Mouse (Mus musculus) hematopoietic stem cell, adult 5-6 weeks (primary cell): ENCODE results near the gene Naaladl2. TPM values are rescaled to one million over a fixed set of nuclear protein-coding genes. Genes with fewer than 3 reads are reported as not detected.
"Not testable (repeated sequence)": the region's sequence is repeated elsewhere in the genome, so short reads cannot be mapped to it uniquely, and the experiment has no call there.

Experiments
- ATAC-seq, 2 experiments: fragments of 125-278 bp in 1 of 2; replicated peaks in 1 of 2; 2 replicates each; pipeline ENCODE4 v1.8.0; 2016 to 2017; ENCODE audit warnings: inconsistent platforms in 2 of 2, mild to moderate bottlenecking in 2 of 2, moderate number of reproducible peaks in 2 of 2, low read depth in 1 of 2, moderate TSS enrichment in 1 of 2; ENCODE audit not compliant: low FRiP score in 2 of 2, poor library complexity in 2 of 2, severe bottlenecking in 2 of 2, insufficient read depth in 1 of 2, low TSS enrichment in 1 of 2
- total RNA-seq: library from RNA; stranded (forward); fragments of 172-1452, 232-1000 nt; gene quantifications from 2 replicates; pipeline ENCODE4 v1.2.3, GENCODE M21; 2017

The Naaladl2 gene
- total RNA-seq, 1 experiment from 2014 or later, result 0.15 TPM

DNA sequence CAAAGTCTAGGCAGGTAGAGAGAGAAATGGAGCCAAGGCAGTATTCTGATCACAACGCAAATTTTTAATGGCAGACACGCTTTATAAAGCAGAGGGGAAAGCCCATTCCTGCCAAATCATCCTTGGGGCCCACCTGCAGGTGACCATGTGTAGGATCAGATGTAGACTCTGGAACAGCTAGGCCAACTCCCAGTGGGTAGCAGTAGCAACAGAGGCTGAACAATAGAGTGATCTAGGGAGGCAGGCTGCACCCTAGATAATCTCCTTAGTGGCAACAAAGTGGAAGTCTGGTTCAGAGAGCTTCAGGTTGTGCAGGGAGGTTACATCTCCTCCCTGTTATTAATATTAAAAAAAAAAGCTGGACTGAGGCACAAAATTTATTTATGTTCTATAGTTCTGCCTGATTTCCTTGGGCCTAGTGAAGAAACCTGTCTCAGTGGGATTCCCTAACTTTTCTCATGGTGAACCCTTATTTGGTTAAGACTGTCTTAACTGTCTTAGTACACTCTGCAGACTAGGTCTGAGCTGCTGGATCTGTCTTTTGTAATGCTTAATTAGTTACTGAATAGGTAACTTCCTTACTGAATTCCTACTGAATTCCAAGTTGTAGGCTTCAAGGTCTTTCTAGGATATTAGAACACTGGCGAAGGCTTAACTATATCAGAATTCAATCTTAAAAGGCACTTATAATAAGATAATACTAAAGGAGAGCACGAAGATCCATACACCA lies 992.8 kb downstream of the Naaladl2 start:
- ATAC-seq, result not testable (repeated sequence)

GRCm38 (mm10) chr3:24142808-24143207 lies 1001.3 kb downstream of the Naaladl2 start:
- ATAC-seq, result no peak

DNA sequence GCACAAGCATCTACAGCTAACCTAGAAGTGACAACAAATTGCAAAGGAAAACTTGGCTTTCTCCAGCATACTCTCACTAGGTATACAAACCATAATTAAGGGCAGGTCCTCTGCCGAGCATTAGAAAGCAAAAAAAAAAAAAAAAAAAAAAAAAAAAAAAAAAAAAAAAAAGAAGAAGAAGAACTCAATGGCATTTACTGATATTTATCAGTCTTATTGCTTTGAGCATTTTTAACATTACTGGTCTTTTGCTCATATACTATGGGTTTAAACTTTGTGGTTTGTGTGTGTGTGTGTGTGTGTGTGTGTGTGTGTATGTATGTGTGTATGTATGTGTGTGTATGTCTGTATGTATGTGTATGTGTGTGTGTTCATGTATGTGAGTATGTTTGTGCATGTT lies 1006.1 kb downstream of the Naaladl2 start:
- ATAC-seq, result no peak

GRCm38 (mm10) chr3:24126200-24126599 lies 1017.9 kb downstream of the Naaladl2 start:
- ATAC-seq, result no peak

- no peak for ATAC-seq
Measured at GRCm38 (mm10) chr3:24124034-24124433, 1020.0 kb downstream of the Naaladl2 start.

DNA sequence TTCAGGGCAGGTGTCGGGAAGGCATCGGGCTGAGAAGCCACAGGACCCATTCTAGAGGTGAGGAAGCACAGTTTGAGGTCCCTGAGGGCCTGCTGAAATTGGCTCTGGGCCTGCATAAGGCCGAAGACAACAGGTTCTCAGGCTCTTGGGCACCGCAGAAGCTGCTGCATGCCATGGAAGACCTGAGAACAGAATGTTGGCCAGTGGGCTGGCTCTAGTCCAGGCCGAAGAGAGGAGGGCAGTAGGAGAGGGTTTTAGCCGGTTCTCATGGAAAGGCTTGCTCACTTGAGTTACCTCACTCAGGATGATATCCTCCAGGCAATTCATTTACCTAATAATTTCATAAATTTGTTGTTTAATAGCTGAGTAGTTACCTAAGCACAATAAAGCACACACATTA lies 1025.9 kb downstream of the Naaladl2 start:
- no peak for ATAC-seq

GRCm38 (mm10) chr3:24114849-24115248 lies 1029.2 kb downstream of the Naaladl2 start:
- no peak for ATAC-seq

DNA sequence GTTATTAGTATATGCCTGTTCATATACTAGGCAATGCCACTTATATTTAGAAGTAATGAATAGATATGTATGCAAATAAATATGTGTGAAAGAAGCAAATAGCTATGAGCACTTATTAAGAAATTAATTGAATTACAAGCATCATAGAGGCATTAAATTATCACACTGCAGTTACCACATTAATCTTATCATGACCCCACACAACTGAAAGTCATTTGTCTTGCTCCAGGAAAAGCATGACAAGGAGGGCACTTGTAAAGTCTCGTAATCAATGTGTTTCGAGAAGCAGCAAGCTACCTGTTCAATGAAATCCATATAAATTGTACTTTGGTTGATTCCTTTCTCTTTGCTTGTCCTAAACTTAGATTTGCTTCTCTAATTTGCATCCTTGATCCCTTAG lies 1030.7 kb downstream of the Naaladl2 start:
- no peak for ATAC-seq

GRCm38 (mm10) chr3:24106391-24106790 lies 1037.7 kb downstream of the Naaladl2 start:
- no peak for ATAC-seq

GRCm38 (mm10) chr3:24079761-24080160 lies 1064.3 kb downstream of the Naaladl2 start:
- no peak for ATAC-seq

DNA sequence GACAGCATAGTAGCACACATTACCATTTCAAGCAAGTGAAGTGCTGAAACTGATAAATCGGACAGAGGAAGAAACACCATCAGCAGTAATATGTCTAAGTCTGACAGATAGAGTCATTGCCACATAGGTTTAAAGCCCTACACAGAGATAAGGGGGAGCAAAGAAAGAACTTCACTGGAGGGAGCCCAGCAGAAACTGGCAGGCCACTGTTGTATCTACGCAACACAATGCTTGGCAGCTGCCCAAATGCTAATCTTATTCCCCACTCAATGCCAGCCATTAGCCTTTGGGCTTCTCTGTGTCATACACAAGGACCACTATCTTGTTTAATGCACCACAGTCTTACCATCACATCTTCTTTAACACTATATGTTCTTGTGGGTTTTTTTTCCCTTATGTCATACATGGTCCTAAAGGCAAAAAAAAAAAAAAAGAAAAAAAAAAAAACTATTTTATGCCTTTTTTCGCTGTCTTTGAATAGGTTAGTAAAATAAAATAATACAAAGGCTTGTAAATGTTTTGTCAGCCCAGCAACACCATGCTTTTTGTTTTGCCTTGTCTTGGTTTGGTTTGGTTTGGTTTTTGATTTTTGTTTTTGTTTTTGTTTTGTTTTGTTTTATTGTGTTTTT lies 1072.8 kb downstream of the Naaladl2 start:
- no peak for ATAC-seq

DNA sequence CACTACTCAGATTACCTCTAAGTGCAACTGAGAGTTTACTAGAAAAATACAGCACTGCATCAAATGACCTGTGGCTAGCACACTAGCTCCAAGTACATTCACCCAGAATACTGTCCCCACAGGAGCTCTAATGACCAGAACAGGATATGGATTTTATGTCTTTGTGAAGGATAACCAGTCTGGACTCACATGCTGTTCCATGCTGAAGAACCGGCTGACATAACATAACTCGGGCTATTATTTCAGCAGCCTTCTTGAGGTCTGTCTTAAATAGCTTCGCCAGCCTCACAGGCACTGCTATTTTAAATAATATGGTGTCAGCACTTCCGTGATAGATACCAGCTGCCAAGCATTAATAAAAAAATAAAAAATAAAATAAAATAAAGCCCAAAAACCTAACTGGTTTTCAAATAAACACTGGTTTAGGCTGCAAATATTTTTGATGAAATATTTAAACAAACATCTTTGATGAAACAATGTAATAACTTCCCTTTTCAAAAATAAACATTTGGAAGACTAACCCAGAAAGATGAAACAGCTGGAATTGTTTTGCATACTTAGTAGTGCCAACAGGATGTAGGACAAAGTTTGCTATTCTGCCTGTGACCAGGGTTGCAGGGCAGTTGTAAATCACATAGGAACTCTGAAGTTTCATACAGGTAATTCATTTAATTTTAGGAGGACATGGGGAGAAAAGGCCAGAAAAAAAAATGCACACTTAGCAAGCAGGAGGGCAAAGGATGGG lies 1073.5 kb downstream of the Naaladl2 start:
- ATAC-seq, result no peak

DNA sequence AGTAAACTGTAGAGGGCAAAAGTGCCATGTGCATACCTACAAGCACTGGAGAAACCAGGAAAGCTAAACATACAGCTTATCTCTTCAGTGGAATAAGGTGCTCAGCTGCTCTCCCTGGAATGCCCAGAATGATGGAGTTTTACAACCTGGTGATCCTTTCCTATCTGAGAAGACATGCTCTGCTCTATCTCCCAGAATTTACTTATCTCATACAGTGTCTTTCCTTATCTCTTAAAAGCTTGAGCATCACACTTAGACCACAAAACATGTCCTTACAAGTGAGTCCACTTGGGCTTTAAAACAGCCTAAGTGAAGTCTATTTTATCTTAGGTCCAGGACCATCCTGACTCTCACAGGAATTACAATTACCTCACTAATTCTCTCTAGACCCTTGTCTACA lies 1095.8 kb downstream of the Naaladl2 start:
- ATAC-seq, result no peak

- no peak for ATAC-seq
Measured at GRCm38 (mm10) chr3:24001741-24002140, 1142.3 kb downstream of the Naaladl2 start.

DNA sequence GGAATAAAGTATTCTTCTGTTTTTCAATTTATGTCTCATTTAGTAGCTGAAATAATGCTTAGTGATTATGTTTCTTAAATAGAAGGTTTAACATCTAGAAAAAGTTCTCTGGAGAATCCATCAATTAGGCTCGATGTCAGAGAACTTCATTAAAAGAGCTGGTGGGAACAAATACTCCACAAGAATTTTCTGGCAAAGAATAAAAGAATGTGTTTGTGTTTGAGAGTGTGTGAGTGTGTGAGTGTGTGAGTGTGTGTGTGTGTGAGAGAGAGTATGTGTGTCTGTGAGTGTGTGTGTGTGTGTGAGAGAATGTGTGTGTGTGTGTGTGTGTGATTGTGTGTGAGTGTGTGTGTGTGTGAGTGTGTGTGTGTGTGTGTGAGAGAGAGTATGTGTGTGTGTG lies 1170.3 kb downstream of the Naaladl2 start:
- no peak for ATAC-seq

DNA sequence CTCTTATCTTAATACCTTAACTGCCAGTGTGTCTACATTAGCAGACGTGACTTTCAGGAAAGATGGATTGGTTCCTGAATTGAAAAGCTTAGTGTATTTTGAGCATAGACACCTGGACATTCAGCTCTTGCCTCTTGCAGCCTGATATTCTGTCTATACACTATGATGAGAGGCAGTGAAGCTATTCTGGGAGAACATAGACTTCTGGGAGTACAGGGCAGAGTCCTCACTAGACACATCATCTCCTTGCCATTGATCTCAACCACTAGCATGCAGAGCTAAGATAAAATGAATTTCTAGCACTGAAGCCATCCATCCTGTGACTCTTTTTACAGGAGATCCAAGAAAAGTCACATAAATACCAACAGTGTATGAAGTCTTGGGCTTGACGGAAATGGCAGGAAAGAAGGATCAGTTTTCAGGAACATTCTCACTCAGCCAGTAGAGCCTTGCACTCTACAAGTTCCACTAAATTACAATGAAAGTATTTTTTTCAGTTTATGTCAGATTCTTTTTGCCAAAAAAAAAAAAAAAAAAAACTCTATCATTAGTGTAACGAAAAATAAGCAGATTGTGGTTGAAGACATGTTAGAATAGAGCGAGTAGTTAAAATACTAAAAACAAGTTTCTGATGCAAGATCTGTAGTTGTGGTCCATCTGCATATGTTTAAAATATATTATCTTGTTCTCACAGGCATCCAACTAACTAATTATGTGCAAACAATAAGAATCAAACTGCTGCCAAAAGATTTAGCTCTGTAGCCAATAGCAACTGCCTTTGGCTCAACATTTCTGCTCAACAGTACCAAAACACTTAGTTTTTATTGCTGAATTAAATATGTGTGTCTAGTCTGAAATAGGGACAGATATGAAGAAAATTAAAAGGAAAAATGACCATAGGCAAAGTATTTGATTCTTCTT lies 1171.1 kb downstream of the Naaladl2 start:
- no peak for ATAC-seq

DNA sequence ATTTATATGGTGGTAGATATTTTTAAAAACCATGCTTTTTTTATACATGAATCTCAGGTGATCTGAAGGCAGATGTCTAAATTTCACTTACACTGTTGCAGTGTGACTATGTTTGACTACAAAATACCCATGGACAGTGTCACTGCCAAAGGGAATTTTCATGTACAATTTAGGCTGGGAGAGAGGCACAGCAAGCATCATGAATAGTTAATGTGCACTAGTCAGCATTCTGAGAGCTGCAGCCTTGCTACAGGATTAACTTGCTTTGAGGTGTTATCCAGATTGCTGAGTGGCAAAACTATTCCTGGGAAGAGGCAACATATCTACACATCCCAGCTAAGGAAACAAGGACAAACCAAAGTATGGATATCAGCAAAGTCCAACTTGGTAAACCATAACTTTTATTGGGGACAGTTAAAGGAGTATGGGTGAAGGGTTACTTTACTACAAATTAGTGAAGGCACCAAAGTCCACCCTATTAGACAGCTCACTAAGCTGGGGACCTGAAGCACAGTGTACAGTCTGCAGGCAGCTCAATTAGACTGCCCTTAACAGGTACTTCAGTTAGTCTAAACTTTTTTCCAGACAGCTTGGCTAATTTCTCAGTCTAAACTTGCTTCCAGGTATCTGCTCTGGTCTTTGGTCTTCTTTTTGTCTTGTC lies 1181.0 kb downstream of the Naaladl2 start:
- ATAC-seq, result no peak
